Mouse (Mus musculus) stomach, embryonic 14.5 days (tissue): Measurements from ENCODE around the gene Hunk. TPM values are rescaled to one million over a fixed set of nuclear protein-coding genes. Genes with fewer than 3 reads are reported as not detected.
A peak's percentile ranks its signal among the peaks of the same experiment; 100 is the strongest.

Source experiments
- ATAC-seq: fragments of 200-750 bp; cut with Nextera tagmentation; 2 replicates; pipeline ENCODE4 v1.8.0; 2017; ENCODE audit warnings: low read depth, moderate TSS enrichment; ENCODE audit not compliant: insufficient number of reproducible peaks, insufficient read depth, low FRiP score
- H3K27ac ChIP-seq: fragments of 300-500 bp; sonication (generic); 2 replicates; pipeline ENCODE4 v1.5.1; 2014; ENCODE audit warnings: mild to moderate bottlenecking, low read length, moderate library complexity, mixed read lengths
- H3K27me3 ChIP-seq: fragments of 300-500 bp; sonication (generic); 2 replicates; pipeline ENCODE4 v1.6.1; 2014; ENCODE audit warnings: low read length, control low read depth, mixed read lengths; ENCODE audit not compliant: control insufficient read depth, insufficient read depth
- H3K36me3 ChIP-seq: fragments of 300-500 bp; sonication (generic); 2 replicates; pipeline ENCODE4 v1.6.1; 2014; ENCODE audit warnings: mild to moderate bottlenecking, control low read depth, low read length, moderate library complexity, mixed read lengths; ENCODE audit not compliant: control insufficient read depth, insufficient read depth
- H3K4me1 ChIP-seq: fragments of 300-500 bp; sonication (generic); 2 replicates; pipeline ENCODE4 v1.6.1; 2014; ENCODE audit warnings: low read length, control low read depth, mixed read lengths; ENCODE audit not compliant: control insufficient read depth, insufficient read depth
- H3K4me2 ChIP-seq: fragments of 300-500 bp; sonication (generic); replicated peaks from 2 replicates; pipeline ENCODE4 v1.6.1; 2014; ENCODE audit warnings: low read depth, low read length, control low read depth
- H3K4me3 ChIP-seq: fragments of 300-500 bp; sonication (generic); 2 replicates; pipeline ENCODE4 v1.5.1; 2014; ENCODE audit warnings: low read depth, low read length, control low read depth
- H3K9ac ChIP-seq: fragments of 300-500 bp; sonication (generic); replicated peaks from 2 replicates; pipeline ENCODE4 v1.6.1; 2014; ENCODE audit warnings: low read depth, mild to moderate bottlenecking, control low read depth, low read length, moderate library complexity, mixed read lengths
- H3K9me3 ChIP-seq: fragments of 300-500 bp; sonication (generic); 2 replicates; pipeline ENCODE4 v1.6.1; 2016; ENCODE audit warnings: low read depth, low read length, control low read depth; ENCODE audit not compliant: control insufficient read depth
- WGBS: fragments of 180-500 bp; shearing (Covaris S2); extraction: QIAGEN DNeasy Blood & Tissue Kit; methylation state at CpG from one replicate; pipeline ENCODE4 v1.1.7; 2014; 5-methylcytosine and 5-hydroxymethylcytosine counted together
- polyA plus RNA-seq: library from polyadenylated mRNA; unstranded; fragments of >200 nt; fragmentation: Nextera tagmentation; extraction: Ambion mirVana; gene quantifications from 2 replicates; pipeline ENCODE4 v1.2.1, GENCODE M21; 2014

Gene Hunk
- 10.7 and 11.7 TPM in 2 replicates for polyA plus RNA-seq

- H3K27ac ChIP-seq = peak within 1 kb of the TSS; percentile 96
- peak; percentile 76 for ATAC-seq
- peak within 1 kb of the TSS; percentile 81 for H3K4me2 ChIP-seq
- H3K27me3 ChIP-seq = no peaks in the 10 kb centered on the region
- no peaks in the 10 kb centered on the region; the same call in 1 of the 2 replicates for H3K36me3 ChIP-seq
- no peaks in the 10 kb centered on the region for H3K9me3 ChIP-seq
- H3K4me1 ChIP-seq = peaks cover 24% of the 10 kb centered on the region
- under 1% methylated on average over 90 of the region's 101 CpGs for WGBS
- H3K9ac ChIP-seq = peak within 1 kb of the TSS; percentile 78
- H3K4me3 ChIP-seq = peak within 1 kb of the TSS; percentile 89
Observed at GRCm38 (mm10) chr16:90385688-90386513, at the start of gene Hunk. Hunk (plus strand) TSS chr16:90386013.

- no peak overlapping the region for H3K4me3 ChIP-seq
- H3K27me3 ChIP-seq = no peaks in the 10 kb centered on the region
- WGBS = 91% methylated on average over 6 of the region's 6 CpGs
- H3K9me3 ChIP-seq = no peaks in the 10 kb centered on the region
- H3K36me3 ChIP-seq = peaks cover 9% of the 10 kb centered on the region; the same call in 1 of the 2 replicates
- H3K9ac ChIP-seq = no peak overlapping the region
- ATAC-seq = no peak
- no peak overlapping the region for H3K27ac ChIP-seq
- no peak overlapping the region for H3K4me2 ChIP-seq
- H3K4me1 ChIP-seq = no peaks in the 10 kb centered on the region
Observed at GRCm38 (mm10) chr16:90339026-90339425, 46.8 kb upstream of the Hunk start.

- Histone ChIP-seq H3K27me3 (no peaks in the 10 kb centered on the region), H3K9ac (no peak overlapping the region), H3K9me3 (no peaks in the 10 kb centered on the region), H3K4me3 (no peak overlapping the region), H3K27ac (no peak overlapping the region), H3K4me1 (no peaks in the 10 kb centered on the region), H3K4me2 (no peak overlapping the region), H3K36me3 (peaks cover 9% of the 10 kb centered on the region; the same call in 1 of the 2 replicates)
- WGBS = 90% methylated on average over 5 of the region's 5 CpGs
- ATAC-seq = no peak
Observed at GRCm38 (mm10) chr16:90341086-90341485, 44.7 kb upstream of the Hunk start.

GRCm38 (mm10) chr16:90349700-90350548, 35.9 kb upstream of the Hunk start:
- Histone ChIP-seq H3K36me3 (no peaks in the 10 kb centered on the region), H3K27me3 (no peaks in the 10 kb centered on the region), H3K4me2 (no peak overlapping the region), H3K27ac (no peak overlapping the region), H3K4me3 (no peak overlapping the region), H3K9me3 (no peaks in the 10 kb centered on the region), H3K4me1 (no peaks in the 10 kb centered on the region), H3K9ac (no peak overlapping the region)
- WGBS = 30% methylated on average over 12 of the region's 13 CpGs
- ATAC-seq = peak; percentile 98

GRCm38 (mm10) chr16:90351726-90352125, 34.1 kb upstream of the Hunk start:
- H3K4me2 ChIP-seq = no peak overlapping the region
- H3K9me3 ChIP-seq = no peaks in the 10 kb centered on the region
- H3K4me3 ChIP-seq = no peak overlapping the region
- H3K27me3 ChIP-seq = no peaks in the 10 kb centered on the region
- no peak overlapping the region for H3K27ac ChIP-seq
- H3K4me1 ChIP-seq = no peaks in the 10 kb centered on the region
- WGBS = 76% methylated on average over 8 of the region's 8 CpGs
- no peak for ATAC-seq
- H3K36me3 ChIP-seq = no peaks in the 10 kb centered on the region
- H3K9ac ChIP-seq = no peak overlapping the region

GRCm38 (mm10) chr16:90352691-90353090, 33.1 kb upstream of the Hunk start:
- Histone ChIP-seq H3K9ac (no peak overlapping the region), H3K4me3 (no peak overlapping the region), H3K27ac (no peak overlapping the region), H3K4me2 (no peak overlapping the region), H3K27me3 (no peaks in the 10 kb centered on the region), H3K4me1 (no peaks in the 10 kb centered on the region), H3K36me3 (no peaks in the 10 kb centered on the region), H3K9me3 (no peaks in the 10 kb centered on the region)
- WGBS = 45% methylated on average over 6 of the region's 6 CpGs
- no peak for ATAC-seq

- WGBS = 83% methylated on average over 5 of the region's 5 CpGs
- ATAC-seq = no peak
- Histone ChIP-seq H3K4me1 (no peaks in the 10 kb centered on the region), H3K4me3 (no peak overlapping the region), H3K27me3 (no peaks in the 10 kb centered on the region), H3K4me2 (no peak overlapping the region), H3K9ac (no peak overlapping the region), H3K9me3 (no peaks in the 10 kb centered on the region), H3K36me3 (no peaks in the 10 kb centered on the region), H3K27ac (no peak overlapping the region)
Observed at GRCm38 (mm10) chr16:90353156-90353555, 32.7 kb upstream of the Hunk start.

- no peaks in the 10 kb centered on the region for H3K27me3 ChIP-seq
- H3K27ac ChIP-seq = no peak overlapping the region
- no peak overlapping the region for H3K4me3 ChIP-seq
- H3K9ac ChIP-seq = no peak overlapping the region
- 76% methylated on average over 9 of the region's 9 CpGs for WGBS
- no peaks in the 10 kb centered on the region for H3K36me3 ChIP-seq
- H3K9me3 ChIP-seq = no peaks in the 10 kb centered on the region
- ATAC-seq = no peak
- H3K4me2 ChIP-seq = no peak overlapping the region
- peaks cover 16% of the 10 kb centered on the region for H3K4me1 ChIP-seq
Observed at GRCm38 (mm10) chr16:90359329-90359728, 26.5 kb upstream of the Hunk start.
